Mouse (Mus musculus): Measurements from ENCODE around the gene Mylip. TPM values are rescaled to one million over a fixed set of nuclear protein-coding genes. Genes with fewer than 3 reads are reported as not detected.

The Mylip gene
- polyA plus RNA-seq, 1 experiment from 2014 or later = 9.7 TPM

DNA sequence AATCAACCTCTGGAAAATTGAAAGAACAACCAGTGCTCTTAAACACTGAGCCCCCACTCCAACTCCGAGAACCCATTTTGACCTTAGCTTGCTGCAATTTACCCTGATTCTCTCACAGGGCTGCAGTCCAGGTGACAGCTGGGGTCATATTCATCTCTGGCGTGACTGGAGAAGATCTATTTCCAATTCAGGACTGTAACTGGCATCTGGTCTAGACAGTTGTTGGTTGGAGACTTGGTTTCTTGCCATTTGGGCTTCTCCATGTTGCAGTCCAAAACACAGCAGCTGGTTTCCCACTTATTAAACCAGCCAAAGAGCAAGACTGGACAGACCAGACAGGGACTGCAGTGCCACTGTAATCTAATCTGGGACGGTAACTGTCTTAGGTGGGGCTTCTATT is 70.6 kb downstream of the Mylip start:
- no peaks in the 10 kb centered on the region for H3K9me3 ChIP-seq (ENCODE audit: control insufficient read depth, low read depth, low read length)
- peaks cover 9% of the 10 kb centered on the region for H3K4me1 ChIP-seq (ENCODE audit: control insufficient read depth, insufficient read depth, low read length)
- no peaks in the 10 kb centered on the region for H3K27me3 ChIP-seq (ENCODE audit: control insufficient read depth, insufficient read depth, low read length)
- H3K9ac ChIP-seq (replicated peaks; ENCODE audit: low read depth, low read length) = no peak overlapping the region
- H3K4me2 ChIP-seq (replicated peaks; ENCODE audit: low read depth, low read length) = no peak overlapping the region
- no peaks in the 10 kb centered on the region for H3K36me3 ChIP-seq (ENCODE audit: control insufficient read depth, insufficient read depth, low read length)
- WGBS = 83% methylated on average over 3 of the region's 3 CpGs
- no peak overlapping the region for H3K4me3 ChIP-seq (ENCODE audit: low read depth, low read length)
- H3K27ac ChIP-seq (ENCODE audit: low read length) = no peak overlapping the region
- no peak for ATAC-seq (ENCODE audit: insufficient number of reproducible peaks, insufficient read depth, low FRiP score, low read depth)

GRCm38 (mm10) chr13:45461370-45461958 is 71.9 kb downstream of the Mylip start:
- H3K36me3 ChIP-seq (ENCODE audit: control insufficient read depth, insufficient read depth, low read length) = no peaks in the 10 kb centered on the region
- H3K27me3 ChIP-seq (ENCODE audit: control insufficient read depth, insufficient read depth, low read length) = no peaks in the 10 kb centered on the region
- no peak overlapping the region for H3K27ac ChIP-seq (ENCODE audit: low read length)
- H3K9me3 ChIP-seq (ENCODE audit: control insufficient read depth, low read depth, low read length) = no peaks in the 10 kb centered on the region
- H3K4me2 ChIP-seq (replicated peaks; ENCODE audit: low read depth, low read length) = no peak overlapping the region
- no peak for ATAC-seq (ENCODE audit: insufficient number of reproducible peaks, insufficient read depth, low FRiP score, low read depth)
- no peaks in the 10 kb centered on the region for H3K4me1 ChIP-seq (ENCODE audit: control insufficient read depth, insufficient read depth, low read length)
- no peak overlapping the region for H3K4me3 ChIP-seq (ENCODE audit: low read depth, low read length)
- H3K9ac ChIP-seq (replicated peaks; ENCODE audit: low read depth, low read length) = no peak overlapping the region
- WGBS = 81% methylated on average over 14 of the region's 14 CpGs

Other genes with a start within 250 kb of the Mylip start
- 34.6 and 35.4 TPM in 2 replicates for gene Gmpr, start 117.7 kb downstream of the Mylip start, polyA plus RNA-seq (2014; fragmentation: Nextera tagmentation; extraction: Ambion mirVana)